In the genomic region with DNA sequence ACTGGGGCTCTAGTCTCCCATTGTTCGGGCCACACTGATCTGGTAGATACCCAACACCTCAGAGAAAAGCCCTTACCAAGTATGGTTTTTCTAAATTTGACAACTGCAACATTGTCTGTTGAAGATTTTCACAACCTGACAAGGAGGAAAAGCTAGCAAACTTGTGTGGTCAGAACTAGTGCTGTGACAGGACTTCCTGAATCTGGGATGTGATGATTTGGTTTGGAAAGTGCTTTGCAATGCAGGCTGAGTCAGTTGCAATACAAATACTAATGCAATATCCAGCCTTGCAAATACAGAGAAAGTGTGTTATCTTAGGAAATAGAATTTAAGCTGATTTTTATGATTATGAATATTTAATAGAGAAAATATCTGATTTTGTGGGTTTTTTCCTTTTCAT, we compare ENCODE assay signal across 23 mouse cellular contexts.
"Had no signal": no experiment of that assay in that cellular context is flagged by ENCODE, and none has a peak within 500 bp of the region (broad histone marks: within the 10 kb centered on the region; RNA-seq: fewer than 3 reads in every experiment).

No protein-coding gene starts in this region.

- H3K36me3 ChIP-seq: heart, embryonic 13.5 days; heart, embryonic 15.5 days; hindbrain, embryonic 13.5 days; hindbrain, embryonic 15.5 days; limb, embryonic 10.5 days; limb, embryonic 12.5 days; liver, embryonic 13.5 days had no signal

- H3K27ac ChIP-seq: gastrocnemius, adult 2 months; heart, embryonic 13.5 days; heart, embryonic 15.5 days; hindbrain, embryonic 13.5 days; hindbrain, embryonic 15.5 days; hindbrain, postnatal 0 days; layer of hippocampus, adult 2 months; left cerebral cortex, adult 2 months; limb, embryonic 10.5 days; limb, embryonic 12.5 days; liver, embryonic 13.5 days had no signal

- H3K4me3 ChIP-seq: gastrocnemius, adult 2 months; heart, embryonic 13.5 days; heart, embryonic 15.5 days; hindbrain, embryonic 13.5 days; hindbrain, embryonic 15.5 days; layer of hippocampus, adult 2 months; left cerebral cortex, adult 2 months; limb, embryonic 10.5 days; limb, embryonic 12.5 days; liver, embryonic 13.5 days had no signal

- H3K27me3 ChIP-seq: heart, embryonic 13.5 days; heart, embryonic 15.5 days; hindbrain, embryonic 13.5 days; hindbrain, embryonic 15.5 days; limb, embryonic 12.5 days; liver, embryonic 13.5 days had no signal

- H3K4me1 ChIP-seq: heart, embryonic 13.5 days; heart, embryonic 15.5 days; hindbrain, embryonic 15.5 days; liver, embryonic 13.5 days had no signal

- DNase-seq: gastrocnemius, adult 2 months; gastrocnemius, postnatal 10 days; gastrocnemius, postnatal 25 days; heart, adult 18-20 months; heart, postnatal 14 days; heart, postnatal 36 days; kidney, adult 11 months; kidney, adult 8-10 months; kidney, postnatal 10 days; kidney, postnatal 25 days; kidney, postnatal 4 days; liver; liver, embryonic 13.5 days had no signal

- ATAC-seq: hindbrain, postnatal 0 days; intestine, embryonic 16.5 days had no signal
